Mouse (Mus musculus): ENCODE results near the gene Unc119b. TPM values are rescaled to one million over a fixed set of nuclear protein-coding genes. Genes with fewer than 3 reads are reported as not detected.
A peak's percentile ranks its signal among the peaks of the same experiment; 100 is the strongest.
"Not testable (repeated sequence)": the region's sequence is repeated elsewhere in the genome, so short reads cannot be mapped to it uniquely, and the experiment has no call there.

The Unc119b gene
- polyA plus RNA-seq, 1 experiment from 2014 or later = 27.5 TPM

- DNase-seq (ENCODE audit: low spot score) = peak; percentile 99
Observed at GRCm38 (mm10) chr5:115158040-115158983, 23.5 kb upstream of the Unc119b start, which contains the start of gene Mlec. Mlec (minus strand) TSS chr5:115158179.

- peak; percentile 68 for DNase-seq (ENCODE audit: low spot score)
Observed at GRCm38 (mm10) chr5:115156933-115157589, 22.3 kb upstream of the Unc119b start.

- DNase-seq (ENCODE audit: low spot score) = peak; percentile 54
Observed at GRCm38 (mm10) chr5:115156401-115156800, 21.6 kb upstream of the Unc119b start.

GRCm38 (mm10) chr5:115155831-115156230, 21.1 kb upstream of the Unc119b start:
- no peak for DNase-seq (ENCODE audit: low spot score)

GRCm38 (mm10) chr5:115155156-115155631, 20.4 kb upstream of the Unc119b start:
- DNase-seq (ENCODE audit: low spot score) = no peak

GRCm38 (mm10) chr5:115152132-115152956, 17.6 kb upstream of the Unc119b start:
- no peak for DNase-seq (ENCODE audit: low spot score)

GRCm38 (mm10) chr5:115151457-115151856, 16.7 kb upstream of the Unc119b start:
- DNase-seq (ENCODE audit: low spot score) = no peak

- DNase-seq (ENCODE audit: low spot score) = peak; percentile 33
Observed at GRCm38 (mm10) chr5:115150991-115151390, 16.2 kb upstream of the Unc119b start.

- no peak for DNase-seq (ENCODE audit: low spot score)
Observed at GRCm38 (mm10) chr5:115149675-115150459, 15.1 kb upstream of the Unc119b start.

- DNase-seq (ENCODE audit: low spot score) = not testable (repeated sequence)
Observed at GRCm38 (mm10) chr5:115148872-115149271, 14.1 kb upstream of the Unc119b start.

- DNase-seq (ENCODE audit: low spot score) = no peak
Observed at GRCm38 (mm10) chr5:115148378-115148777, 13.6 kb upstream of the Unc119b start.

GRCm38 (mm10) chr5:115147388-115147787, 12.6 kb upstream of the Unc119b start:
- no peak for DNase-seq (ENCODE audit: low spot score)

GRCm38 (mm10) chr5:115146747-115147130, 12.0 kb upstream of the Unc119b start:
- no peak for DNase-seq (ENCODE audit: low spot score)

GRCm38 (mm10) chr5:115145976-115146746, 11.4 kb upstream of the Unc119b start:
- no peak for DNase-seq (ENCODE audit: low spot score)

GRCm38 (mm10) chr5:115145253-115145968, 10.6 kb upstream of the Unc119b start:
- no peak for DNase-seq (ENCODE audit: low spot score)

GRCm38 (mm10) chr5:115144471-115144870, 9.7 kb upstream of the Unc119b start:
- no peak for DNase-seq (ENCODE audit: low spot score)

- DNase-seq (ENCODE audit: low spot score) = no peak
Observed at GRCm38 (mm10) chr5:115143552-115143951, 8.8 kb upstream of the Unc119b start.

- no peak for DNase-seq (ENCODE audit: low spot score)
Observed at GRCm38 (mm10) chr5:115142166-115142697, 7.5 kb upstream of the Unc119b start.

- no peak for DNase-seq (ENCODE audit: low spot score)
Observed at GRCm38 (mm10) chr5:115140726-115141125, 6.0 kb upstream of the Unc119b start.

Measured in thymus, postnatal 0 days (tissue).